Mouse (Mus musculus) intestine, postnatal 0 days (tissue): Measurements from ENCODE around the gene Sox6. TPM values are rescaled to one million over a fixed set of nuclear protein-coding genes. Genes with fewer than 3 reads are reported as not detected.

Experiments used
- ATAC-seq: fragments of 200-750 bp; cut with Nextera tagmentation; 2 replicates; pipeline ENCODE4 v1.8.0; 2017; ENCODE audit warnings: mild to moderate bottlenecking, moderate TSS enrichment, moderate library complexity
- H3K27ac ChIP-seq: fragments of 300-500 bp; sonication (generic); 2 replicates; pipeline ENCODE4 v1.5.1; 2014; ENCODE audit warnings: mild to moderate bottlenecking, low read depth, low read length, moderate library complexity
- H3K27me3 ChIP-seq: fragments of 300-500 bp; sonication (generic); replicated peaks from 2 replicates; pipeline ENCODE4 v1.6.1; 2014; ENCODE audit warnings: low read length, mixed read lengths; ENCODE audit not compliant: control insufficient read depth, insufficient read depth
- H3K36me3 ChIP-seq: fragments of 300-500 bp; sonication (generic); 2 replicates; pipeline ENCODE4 v1.6.1; 2014; ENCODE audit warnings: mild to moderate bottlenecking, moderate library complexity; ENCODE audit not compliant: control insufficient read depth, insufficient read depth
- H3K4me1 ChIP-seq: fragments of 300-500 bp; sonication (generic); replicated peaks from 2 replicates; pipeline ENCODE4 v1.6.1; 2014; ENCODE audit warnings: antibody characterized with exemption, low read length, mixed read lengths; ENCODE audit not compliant: control insufficient read depth, insufficient read depth
- H3K4me2 ChIP-seq: fragments of 300-500 bp; sonication (generic); replicated peaks from 2 replicates; pipeline ENCODE4 v1.6.1; 2014; ENCODE audit warnings: low read depth, mild to moderate bottlenecking, moderate library complexity
- H3K4me3 ChIP-seq: fragments of 300-500 bp; sonication (generic); 2 replicates; pipeline ENCODE4 v1.5.1; 2014; ENCODE audit warnings: low read depth, low read length
- H3K9ac ChIP-seq: fragments of 300-500 bp; sonication (generic); 2 replicates; pipeline ENCODE4 v1.6.1; 2014; ENCODE audit warnings: mild to moderate bottlenecking, low read depth, low read length
- H3K9me3 ChIP-seq: fragments of 300-500 bp; sonication (generic); 2 replicates; pipeline ENCODE4 v1.6.1; 2016; ENCODE audit warnings: mixed run types; ENCODE audit not compliant: control insufficient read depth
- CTCF ChIP-seq: sonication (generic); IDR thresholded peaks from 2 replicates; pipeline ENCODE4 v1.5.1; 2016; ENCODE audit warnings: low read depth, mild to moderate bottlenecking, control low read depth, antibody characterized with exemption, moderate library complexity
- WGBS: fragments of 180-500 bp; shearing (Covaris S2); extraction: QIAGEN DNeasy Blood & Tissue Kit; methylation state at CpG from one replicate; pipeline ENCODE4 v1.1.7; 2014; 5-methylcytosine and 5-hydroxymethylcytosine counted together
- polyA plus RNA-seq: library from polyadenylated mRNA; unstranded; fragments of >200 nt; fragmentation: Nextera tagmentation; extraction: Ambion mirVana; gene quantifications from 2 replicates; pipeline ENCODE4 v1.2.1, GENCODE M21; 2015

Gene Sox6
- polyA plus RNA-seq, 1 experiment from 2014 or later = 21.6 TPM

GRCm38 (mm10) chr7:115866698-115867500, 171.7 kb downstream of the Sox6 start:
- peak overlapping the region; percentile 47 for H3K4me2 ChIP-seq
- peaks cover 8% of the 10 kb centered on the region; the same call in 1 of the 2 replicates for H3K4me1 ChIP-seq
- peak; percentile 63 for ATAC-seq

GRCm38 (mm10) chr7:115865979-115866697, 172.5 kb downstream of the Sox6 start:
- H3K4me3 ChIP-seq = no peak overlapping the region; the same call in 1 of the 2 replicates
- WGBS = 41% methylated on average over 9 of the region's 9 CpGs
- ATAC-seq = no peak
- no peak for TF ChIP-seq CTCF
- H3K27ac ChIP-seq = peak overlapping the region; percentile 72
- no peaks in the 10 kb centered on the region for H3K27me3 ChIP-seq
- no peaks in the 10 kb centered on the region for H3K36me3 ChIP-seq
- peak overlapping the region; percentile 47 for H3K4me2 ChIP-seq
- peaks cover 8% of the 10 kb centered on the region; the same call in 1 of the 2 replicates for H3K4me1 ChIP-seq
- H3K9me3 ChIP-seq = no peaks in the 10 kb centered on the region
- 0 out of 2 replicates have a peak overlapping the region, but pooled peaks have one; percentile 13 for H3K9ac ChIP-seq

More at GRCm38 (mm10) chr7:115866698-115867500, 171.7 kb downstream of the Sox6 start:
- Histone ChIP-seq H3K36me3 (no peaks in the 10 kb centered on the region), H3K9ac (0 out of 2 replicates have a peak overlapping the region, but pooled peaks have one; percentile 13), H3K4me3 (no peak overlapping the region; the same call in 1 of the 2 replicates), H3K27me3 (no peaks in the 10 kb centered on the region), H3K27ac (peak overlapping the region; percentile 72), H3K9me3 (no peaks in the 10 kb centered on the region)
- 23% methylated on average over 9 of the region's 9 CpGs for WGBS
- TF ChIP-seq CTCF = no peak

- H3K27me3 ChIP-seq = no peaks in the 10 kb centered on the region
- no peak overlapping the region for H3K4me3 ChIP-seq
- WGBS = 82% methylated on average over 6 of the region's 6 CpGs
- H3K9me3 ChIP-seq = no peaks in the 10 kb centered on the region
- ATAC-seq = no peak
- no peak overlapping the region for H3K4me2 ChIP-seq
- peaks cover 8% of the 10 kb centered on the region; the same call in 1 of the 2 replicates for H3K4me1 ChIP-seq
- no peak overlapping the region for H3K9ac ChIP-seq
- no peak overlapping the region for H3K27ac ChIP-seq
- no peaks in the 10 kb centered on the region for H3K36me3 ChIP-seq
- no peak for TF ChIP-seq CTCF
Observed at GRCm38 (mm10) chr7:115865231-115865630, 173.4 kb downstream of the Sox6 start.

GRCm38 (mm10) chr7:115864411-115864810, 174.2 kb downstream of the Sox6 start:
- peaks cover 8% of the 10 kb centered on the region; the same call in 1 of the 2 replicates for H3K4me1 ChIP-seq
- H3K9ac ChIP-seq = no peak overlapping the region
- no peaks in the 10 kb centered on the region for H3K27me3 ChIP-seq
- ATAC-seq = no peak; the same call in 1 of the 2 replicates
- no peak overlapping the region for H3K27ac ChIP-seq
- 20% methylated on average over 2 of the region's 2 CpGs for WGBS
- H3K36me3 ChIP-seq = no peaks in the 10 kb centered on the region
- no peaks in the 10 kb centered on the region for H3K9me3 ChIP-seq
- TF ChIP-seq CTCF = no peak
- H3K4me3 ChIP-seq = no peak overlapping the region
- H3K4me2 ChIP-seq = no peak overlapping the region

- H3K4me2 ChIP-seq = peak overlapping the region; percentile 57
- no peaks in the 10 kb centered on the region for H3K27me3 ChIP-seq
- no peaks in the 10 kb centered on the region; the same call in 1 of the 2 replicates for H3K4me1 ChIP-seq
- peak overlapping the region; percentile 62 for H3K27ac ChIP-seq
- no peaks in the 10 kb centered on the region for H3K36me3 ChIP-seq
- 24% methylated on average over 9 of the region's 9 CpGs for WGBS
- peak overlapping the region; percentile 4; the same call in 1 of the 2 replicates for H3K9ac ChIP-seq
- no peak for TF ChIP-seq CTCF
- H3K9me3 ChIP-seq = no peaks in the 10 kb centered on the region
- ATAC-seq = peak; percentile 79
- peak overlapping the region; percentile 36 for H3K4me3 ChIP-seq
Observed at GRCm38 (mm10) chr7:115859691-115860401, 178.8 kb downstream of the Sox6 start.
